Mouse (Mus musculus) limb, embryonic 14.5 days (tissue): Measurements from ENCODE around the gene Arhgap6. TPM values are rescaled to one million over a fixed set of nuclear protein-coding genes. Genes with fewer than 3 reads are reported as not detected.

ENCODE experiments used
- ATAC-seq: fragments of 200-750 bp; cut with Nextera tagmentation; 2 replicates; pipeline ENCODE4 v1.8.0; 2017; ENCODE audit warnings: low read depth, moderate number of reproducible peaks, moderate TSS enrichment; ENCODE audit not compliant: low FRiP score
- DNase-seq: peaks from one replicate; pipeline ENCODE4 v3.0.0-alpha.2; 2015; ENCODE audit warnings: low spot score
- H3K27ac ChIP-seq: fragments of 300-500 bp; sonication (generic); replicated peaks from 2 replicates; pipeline ENCODE4 v1.5.1; 2014; ENCODE audit warnings: low read depth, mild to moderate bottlenecking, low read length, moderate library complexity, mixed read lengths
- H3K27me3 ChIP-seq: fragments of 300-500 bp; sonication (generic); 2 replicates; pipeline ENCODE4 v1.6.1; 2014; ENCODE audit warnings: low read length, mixed read lengths; ENCODE audit not compliant: control insufficient read depth, insufficient read depth
- H3K36me3 ChIP-seq: fragments of 300-500 bp; sonication (generic); 2 replicates; pipeline ENCODE4 v1.6.1; 2014; ENCODE audit warnings: mild to moderate bottlenecking, low read length, moderate library complexity, mixed read lengths; ENCODE audit not compliant: control insufficient read depth, insufficient read depth
- H3K4me1 ChIP-seq: fragments of 300-500 bp; sonication (generic); 2 replicates; pipeline ENCODE4 v1.6.1; 2014; ENCODE audit warnings: antibody characterized with exemption, low read length, mixed read lengths; ENCODE audit not compliant: control insufficient read depth, insufficient read depth
- H3K4me2 ChIP-seq: fragments of 300-500 bp; sonication (generic); replicated peaks from 2 replicates; pipeline ENCODE4 v1.6.1; 2014; ENCODE audit warnings: low read depth, mild to moderate bottlenecking, low read length, moderate library complexity; ENCODE audit not compliant: severe bottlenecking
- H3K4me3 ChIP-seq: fragments of 300-500 bp; sonication (generic); replicated peaks from 2 replicates; pipeline ENCODE4 v1.5.1; 2014; ENCODE audit warnings: low read length
- H3K9ac ChIP-seq: fragments of 300-500 bp; sonication (generic); 2 replicates; pipeline ENCODE4 v1.6.1; 2014; ENCODE audit warnings: mild to moderate bottlenecking, low read depth, low read length, moderate library complexity; ENCODE audit not compliant: severe bottlenecking
- H3K9me3 ChIP-seq: fragments of 300-500 bp; sonication (generic); 2 replicates; pipeline ENCODE4 v1.6.1; 2016; ENCODE audit warnings: low read length; ENCODE audit not compliant: control insufficient read depth
- POLR2A ChIP-seq: fragments of 200-500 bp; IDR thresholded peaks from 2 replicates; pipeline ENCODE4 v1.8.0; 2012; ENCODE audit warnings: inconsistent platforms, mild to moderate bottlenecking, moderate library complexity, borderline replicate concordance; ENCODE audit not compliant: insufficient read depth, insufficient read length; ENCODE audit errors: extremely low read depth
- WGBS: fragments of 180-500 bp; shearing (Covaris S2); extraction: QIAGEN DNeasy Blood & Tissue Kit; methylation state at CpG from one replicate; pipeline ENCODE4 v1.1.7; 2014; 5-methylcytosine and 5-hydroxymethylcytosine counted together
- polyA plus RNA-seq, 2 experiments: library from polyadenylated mRNA; depleted of rRNA in 1 of 2; stranded (reverse) in 1 of 2; unstranded in 1 of 2; fragments of >200 nt; fragmentation: Nextera tagmentation in 1 of 2; extraction: Ambion mirVana in 1 of 2; gene quantifications; 2 replicates each; pipeline versions ENCODE4 v1.2.1 to v1.2.3; 2012 to 2014

Arhgap6 gene
- polyA plus RNA-seq, 2 experiments, result 2.7 to 4.1 TPM

DNA sequence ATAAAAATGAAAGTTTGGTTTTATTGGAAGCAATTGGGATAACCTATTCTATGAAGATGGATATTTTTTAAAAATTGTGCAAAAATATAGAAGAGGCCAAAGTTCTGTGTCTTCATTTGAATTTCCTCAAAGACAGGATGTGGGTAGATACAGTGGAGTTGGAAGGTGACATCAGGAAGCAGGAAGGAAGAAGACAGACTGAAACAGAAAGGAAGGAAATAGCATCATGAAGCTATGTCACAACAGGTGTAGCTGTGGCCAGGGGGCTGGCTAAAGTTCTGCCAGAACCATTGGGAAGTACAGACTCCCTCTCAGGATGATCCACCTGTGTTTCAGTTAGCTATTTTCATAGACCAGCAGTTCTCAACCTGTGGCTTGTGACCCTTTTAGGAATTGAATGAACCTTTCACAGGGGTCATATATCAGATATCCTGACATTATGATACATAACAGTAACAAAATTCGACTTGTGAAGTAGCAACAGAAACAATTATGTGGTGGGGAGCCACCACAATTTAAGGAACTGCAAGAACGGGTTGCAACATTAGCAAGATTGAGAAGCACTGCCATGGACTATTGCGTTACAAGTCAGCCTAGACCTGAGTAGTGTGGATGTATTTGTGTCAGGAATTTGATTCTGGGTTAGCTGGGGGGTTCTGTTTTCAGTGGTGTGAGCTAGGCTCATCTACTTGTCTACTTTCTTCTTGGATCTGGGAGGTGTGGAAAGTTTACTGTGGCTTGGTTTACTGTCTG, 15.8 kb downstream of the Arhgap6 start:
- Histone ChIP-seq H3K27me3 (no peaks in the 10 kb centered on the region), H3K27ac (no peak overlapping the region), H3K4me2 (no peak overlapping the region), H3K36me3 (no peaks in the 10 kb centered on the region), H3K4me3 (no peak overlapping the region), H3K4me1 (no peaks in the 10 kb centered on the region), H3K9ac (no peak overlapping the region), H3K9me3 (no peaks in the 10 kb centered on the region)
- no peak for ATAC-seq
- DNase-seq, result no peak
- no peak for TF ChIP-seq POLR2A
- WGBS, result 66% methylated on average over 3 of the region's 3 CpGs

DNA sequence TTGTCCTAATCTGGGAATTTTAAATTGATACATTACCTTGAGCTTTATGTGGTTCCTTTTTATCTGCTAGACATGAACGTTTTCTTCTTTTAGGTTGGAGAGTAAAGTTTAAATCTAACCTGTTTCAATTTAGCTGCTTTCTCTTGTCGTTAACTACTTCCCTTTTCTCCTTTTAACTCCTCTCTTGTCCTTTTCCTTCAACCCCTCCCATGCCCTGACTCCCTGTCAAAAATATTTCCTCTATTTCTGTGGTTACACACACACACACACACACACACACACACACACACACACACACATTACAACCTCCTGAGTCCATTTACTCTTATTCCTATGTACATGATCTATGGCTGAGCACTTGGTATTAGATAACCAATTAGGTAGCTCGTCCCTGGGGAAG, 24.0 kb downstream of the Arhgap6 start:
- no peak overlapping the region for H3K9ac ChIP-seq
- H3K36me3 ChIP-seq, result no peaks in the 10 kb centered on the region
- H3K27me3 ChIP-seq, result no peaks in the 10 kb centered on the region
- no peak overlapping the region for H3K4me3 ChIP-seq
- H3K4me1 ChIP-seq, result no peaks in the 10 kb centered on the region
- ATAC-seq (no peak), DNase-seq (no peak)
- H3K27ac ChIP-seq, result no peak overlapping the region
- H3K9me3 ChIP-seq, result no peaks in the 10 kb centered on the region
- 53% methylated on average over 3 of the region's 3 CpGs for WGBS
- no peak overlapping the region for H3K4me2 ChIP-seq
- no peak for TF ChIP-seq POLR2A

DNA sequence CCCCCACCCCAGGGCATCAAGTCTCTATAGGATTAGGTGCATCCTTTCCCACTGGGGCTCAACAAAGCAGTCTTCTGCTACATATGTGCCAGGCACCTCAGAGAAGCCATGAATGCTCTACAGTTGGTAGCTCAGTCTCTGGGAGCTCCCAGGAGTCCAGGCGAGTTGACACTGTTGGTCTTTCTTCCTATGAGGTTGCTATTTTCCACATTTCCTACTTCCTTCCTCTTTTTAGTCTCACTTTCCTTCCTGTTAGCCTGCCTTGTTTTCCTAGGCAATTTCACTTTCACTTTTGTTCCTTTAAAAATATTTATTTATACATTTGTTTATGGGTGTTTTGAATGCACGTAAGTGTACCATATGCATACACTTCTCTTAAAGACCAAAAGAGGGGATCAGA, 29.3 kb downstream of the Arhgap6 start:
- ATAC-seq, result no peak
- TF ChIP-seq POLR2A, result no peak
- Histone ChIP-seq H3K36me3 (no peaks in the 10 kb centered on the region), H3K27ac (no peak overlapping the region), H3K4me1 (no peaks in the 10 kb centered on the region), H3K9ac (no peak overlapping the region), H3K4me3 (no peak overlapping the region), H3K27me3 (no peaks in the 10 kb centered on the region), H3K4me2 (no peak overlapping the region), H3K9me3 (no peaks in the 10 kb centered on the region)
- DNase-seq, result no peak
- WGBS, result 79% methylated on average over 2 of the region's 2 CpGs

GRCm38 (mm10) chrX:168832343-168832742, 37.4 kb downstream of the Arhgap6 start:
- Histone ChIP-seq H3K4me3 (no peak overlapping the region), H3K4me2 (no peak overlapping the region), H3K27ac (no peak overlapping the region), H3K9me3 (no peaks in the 10 kb centered on the region), H3K27me3 (no peaks in the 10 kb centered on the region; the same call in 1 of the 2 replicates), H3K9ac (no peak overlapping the region), H3K4me1 (no peaks in the 10 kb centered on the region), H3K36me3 (no peaks in the 10 kb centered on the region)
- DNase-seq (no peak), ATAC-seq (no peak)
- 77% methylated on average over 5 of the region's 5 CpGs for WGBS
- no peak for TF ChIP-seq POLR2A

- Histone ChIP-seq H3K9me3 (no peaks in the 10 kb centered on the region), H3K27ac (no peak overlapping the region), H3K4me1 (no peaks in the 10 kb centered on the region), H3K4me3 (no peak overlapping the region), H3K36me3 (no peaks in the 10 kb centered on the region), H3K27me3 (no peaks in the 10 kb centered on the region), H3K9ac (no peak overlapping the region), H3K4me2 (no peak overlapping the region)
- no peak for TF ChIP-seq POLR2A
- DNase-seq (no peak), ATAC-seq (no peak)
Measured at GRCm38 (mm10) chrX:168848062-168848461, 53.2 kb downstream of the Arhgap6 start.
